Mouse (Mus musculus): Measurements from ENCODE around the gene Gm5105. TPM values are rescaled to one million over a fixed set of nuclear protein-coding genes. Genes with fewer than 3 reads are reported as not detected.

The Gm5105 gene
- total and polyA plus RNA-seq, 2 experiments from 2014 or later, result 0.11 TPM; not detected in 1

- DNase-seq (ENCODE audit: low spot score) (peak; percentile 32), ATAC-seq (ENCODE audit: low FRiP score) (no peak)
- H3K9me3 ChIP-seq (ENCODE audit: low read length), result no peaks in the 10 kb centered on the region
Measured at GRCm38 (mm10) chr3:138043316-138043715, 23.9 kb downstream of the Gm5105 start.

GRCm38 (mm10) chr3:138041591-138042301, 25.4 kb downstream of the Gm5105 start:
- DNase-seq (ENCODE audit: low spot score) (peak; percentile 32), ATAC-seq (ENCODE audit: low FRiP score) (no peak)
- Histone ChIP-seq H3K4me1 (ENCODE audit: insufficient read depth, low read length) (no peaks in the 10 kb centered on the region), H3K36me3 (ENCODE audit: insufficient read depth, low read length) (no peaks in the 10 kb centered on the region), H3K9ac (replicated peaks; ENCODE audit: low read length, poor library complexity, severe bottlenecking) (no peak overlapping the region), H3K27me3 (ENCODE audit: insufficient read depth, low read length) (no peaks in the 10 kb centered on the region), H3K4me3 (ENCODE audit: low read depth, low read length) (no peak overlapping the region), H3K4me2 (ENCODE audit: low read depth, low read length, poor library complexity, severe bottlenecking) (no peak overlapping the region), H3K27ac (ENCODE audit: low read depth, low read length) (no peak overlapping the region), H3K9me3 (ENCODE audit: low read length) (no peaks in the 10 kb centered on the region)
- no peak for TF ChIP-seq CTCF (IDR thresholded peaks at IDR 0.05)
- WGBS, result 54% methylated on average over 3 of the region's 3 CpGs

More at GRCm38 (mm10) chr3:138043316-138043715, 23.9 kb downstream of the Gm5105 start:
- no peaks in the 10 kb centered on the region for H3K27me3 ChIP-seq (ENCODE audit: insufficient read depth, low read length)
- H3K4me2 ChIP-seq (ENCODE audit: low read depth, low read length, poor library complexity, severe bottlenecking), result no peak overlapping the region
- no peak overlapping the region for H3K27ac ChIP-seq (ENCODE audit: low read depth, low read length)
- no peak for TF ChIP-seq CTCF (IDR thresholded peaks at IDR 0.05)
- WGBS, result 63% methylated on average over 7 of the region's 7 CpGs
- H3K4me1 ChIP-seq (ENCODE audit: insufficient read depth, low read length), result no peaks in the 10 kb centered on the region
- H3K9ac ChIP-seq (replicated peaks; ENCODE audit: low read length, poor library complexity, severe bottlenecking), result no peak overlapping the region
- no peak overlapping the region for H3K4me3 ChIP-seq (ENCODE audit: low read depth, low read length)
- no peaks in the 10 kb centered on the region for H3K36me3 ChIP-seq (ENCODE audit: insufficient read depth, low read length)

- no peak overlapping the region for H3K9ac ChIP-seq (replicated peaks; ENCODE audit: low read length, poor library complexity, severe bottlenecking)
- no peak overlapping the region for H3K27ac ChIP-seq (ENCODE audit: low read depth, low read length)
- WGBS, result 75% methylated on average over 2 of the region's 2 CpGs
- H3K9me3 ChIP-seq (ENCODE audit: low read length), result no peaks in the 10 kb centered on the region
- no peak overlapping the region for H3K4me2 ChIP-seq (ENCODE audit: low read depth, low read length, poor library complexity, severe bottlenecking)
- H3K4me3 ChIP-seq (ENCODE audit: low read depth, low read length), result no peak overlapping the region
- DNase-seq (ENCODE audit: low spot score) (no peak), ATAC-seq (ENCODE audit: low FRiP score) (no peak)
- no peaks in the 10 kb centered on the region for H3K36me3 ChIP-seq (ENCODE audit: insufficient read depth, low read length)
- TF ChIP-seq CTCF (IDR thresholded peaks at IDR 0.05), result no peak
- no peaks in the 10 kb centered on the region for H3K27me3 ChIP-seq (ENCODE audit: insufficient read depth, low read length)
- no peaks in the 10 kb centered on the region for H3K4me1 ChIP-seq (ENCODE audit: insufficient read depth, low read length)
Measured at GRCm38 (mm10) chr3:138040938-138041337, 26.2 kb downstream of the Gm5105 start.

GRCm38 (mm10) chr3:138033986-138034385, 33.2 kb downstream of the Gm5105 start:
- no peak for DNase-seq (ENCODE audit: low spot score)
- no peak overlapping the region for H3K27ac ChIP-seq (ENCODE audit: low read depth, low read length)
- no peaks in the 10 kb centered on the region for H3K4me1 ChIP-seq (ENCODE audit: insufficient read depth, low read length)
- no peak for TF ChIP-seq CTCF (IDR thresholded peaks at IDR 0.05)
- H3K36me3 ChIP-seq (ENCODE audit: insufficient read depth, low read length), result no peaks in the 10 kb centered on the region
- H3K9me3 ChIP-seq (ENCODE audit: low read length), result no peaks in the 10 kb centered on the region
- ATAC-seq (ENCODE audit: low FRiP score), result no peak
- no peak overlapping the region for H3K4me2 ChIP-seq (ENCODE audit: low read depth, low read length, poor library complexity, severe bottlenecking)
- no peak overlapping the region for H3K4me3 ChIP-seq (ENCODE audit: low read depth, low read length)
- WGBS, result 86% methylated on average over 6 of the region's 6 CpGs
- no peak overlapping the region for H3K9ac ChIP-seq (replicated peaks; ENCODE audit: low read length, poor library complexity, severe bottlenecking)
- no peaks in the 10 kb centered on the region for H3K27me3 ChIP-seq (ENCODE audit: insufficient read depth, low read length)

GRCm38 (mm10) chr3:138030563-138030962, 36.6 kb downstream of the Gm5105 start:
- DNase-seq (ENCODE audit: low spot score), result no peak
- 83% methylated on average over 6 of the region's 6 CpGs for WGBS
- no peak overlapping the region for H3K27ac ChIP-seq (ENCODE audit: low read depth, low read length)
- no peaks in the 10 kb centered on the region for H3K4me1 ChIP-seq (ENCODE audit: insufficient read depth, low read length)
- ATAC-seq (ENCODE audit: low FRiP score), result no peak
- no peak overlapping the region for H3K4me3 ChIP-seq (ENCODE audit: low read depth, low read length)
- no peaks in the 10 kb centered on the region for H3K27me3 ChIP-seq (ENCODE audit: insufficient read depth, low read length)
- no peaks in the 10 kb centered on the region for H3K9me3 ChIP-seq (ENCODE audit: low read length)
- no peak overlapping the region for H3K4me2 ChIP-seq (ENCODE audit: low read depth, low read length, poor library complexity, severe bottlenecking)
- H3K36me3 ChIP-seq (ENCODE audit: insufficient read depth, low read length), result no peaks in the 10 kb centered on the region
- TF ChIP-seq CTCF (IDR thresholded peaks at IDR 0.05), result no peak
- H3K9ac ChIP-seq (replicated peaks; ENCODE audit: low read length, poor library complexity, severe bottlenecking), result no peak overlapping the region

GRCm38 (mm10) chr3:138029351-138029750, 37.8 kb downstream of the Gm5105 start:
- H3K27me3 ChIP-seq (ENCODE audit: insufficient read depth, low read length), result no peaks in the 10 kb centered on the region
- H3K27ac ChIP-seq (ENCODE audit: low read depth, low read length), result no peak overlapping the region
- peak; percentile 20 for DNase-seq (ENCODE audit: low spot score)
- H3K9ac ChIP-seq (replicated peaks; ENCODE audit: low read length, poor library complexity, severe bottlenecking), result no peak overlapping the region
- no peak for TF ChIP-seq CTCF (IDR thresholded peaks at IDR 0.05)
- H3K4me2 ChIP-seq (ENCODE audit: low read depth, low read length, poor library complexity, severe bottlenecking), result no peak overlapping the region
- no peak overlapping the region for H3K4me3 ChIP-seq (ENCODE audit: low read depth, low read length)
- ATAC-seq (ENCODE audit: low FRiP score), result no peak
- no peaks in the 10 kb centered on the region for H3K4me1 ChIP-seq (ENCODE audit: insufficient read depth, low read length)
- H3K36me3 ChIP-seq (ENCODE audit: insufficient read depth, low read length), result no peaks in the 10 kb centered on the region
- 92% methylated on average over 5 of the region's 5 CpGs for WGBS
- H3K9me3 ChIP-seq (ENCODE audit: low read length), result no peaks in the 10 kb centered on the region

Data from midbrain, postnatal 0 days (tissue).